Mouse (Mus musculus): ENCODE results near the gene B3gnt7.

B3gnt7 gene

DNA sequence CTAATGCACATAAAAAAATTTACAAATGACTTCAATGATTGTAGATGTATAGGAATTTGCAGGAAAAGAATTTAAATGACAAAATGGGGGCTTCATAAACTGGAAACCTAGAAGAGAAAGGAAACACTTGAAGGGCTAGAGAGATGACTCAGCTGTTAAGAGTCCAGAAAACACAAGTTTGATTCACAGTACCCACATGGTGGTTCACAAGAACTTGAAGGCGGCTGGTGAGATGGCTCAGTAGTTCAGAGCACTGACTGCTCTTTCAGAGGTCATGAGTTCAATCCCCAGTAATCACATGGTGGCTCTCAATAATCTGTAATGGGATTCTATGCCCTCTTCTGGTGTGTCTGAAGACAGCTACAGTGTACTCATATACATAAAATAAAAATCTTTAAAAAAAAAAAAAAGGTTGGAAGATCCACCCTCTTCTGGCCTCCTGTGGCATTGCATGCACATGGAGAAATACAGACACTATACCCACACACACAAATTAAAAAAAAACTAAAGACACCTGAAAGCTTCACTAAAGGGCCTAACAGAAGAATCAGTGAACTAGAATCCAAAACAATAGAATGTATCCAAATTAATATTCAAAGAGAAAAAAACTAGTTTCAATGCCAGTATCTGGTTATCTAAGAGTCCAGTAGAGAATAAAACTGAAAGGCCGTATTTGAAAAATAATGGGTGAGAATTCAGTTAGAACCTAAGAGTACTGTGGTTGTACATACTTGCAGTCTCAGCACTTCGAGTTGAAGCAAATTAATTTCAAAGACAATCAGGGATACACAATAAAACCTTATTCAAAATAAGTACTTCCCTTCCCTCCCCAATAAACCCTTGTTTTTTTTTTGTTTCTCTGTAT is 44.5 kb downstream of the B3gnt7 start:
- peak; percentile 14 for DNase-seq

DNA sequence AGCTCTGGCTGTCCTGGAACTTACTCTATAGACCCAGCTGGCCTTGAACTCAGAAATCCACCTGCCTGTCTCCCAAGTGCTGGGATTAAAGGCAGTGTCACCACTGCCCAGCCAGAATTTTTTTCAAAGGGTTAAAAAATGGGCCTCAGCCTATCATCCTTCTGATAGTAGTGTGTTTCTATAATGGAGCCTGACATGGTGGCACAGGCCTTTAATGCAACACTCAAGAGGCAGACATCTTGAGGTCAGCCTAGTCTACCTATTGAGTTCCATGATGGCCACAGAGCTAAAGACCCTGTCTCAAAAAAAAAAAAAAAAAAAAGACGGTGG is 45.0 kb downstream of the B3gnt7 start:
- DNase-seq = peak; percentile 74

DNA sequence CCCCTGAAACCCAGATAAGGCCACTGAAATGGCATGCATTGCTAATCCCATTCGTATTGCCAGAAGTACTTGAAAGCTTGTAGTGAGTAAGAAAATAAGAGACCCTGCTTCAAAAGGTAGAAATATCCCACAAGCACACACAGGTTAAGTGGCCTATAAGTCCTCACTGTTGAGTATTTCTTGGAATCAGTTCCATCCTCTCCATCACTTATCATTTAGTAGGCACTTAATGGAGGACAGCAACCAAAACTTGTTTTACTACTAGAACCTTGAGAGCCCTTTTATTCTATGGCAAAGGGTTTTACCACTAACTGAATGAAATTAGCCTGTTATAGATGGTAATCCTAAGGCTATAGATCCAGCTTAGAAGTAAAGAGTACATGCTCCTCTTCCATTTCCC is 45.5 kb downstream of the B3gnt7 start:
- DNase-seq = no peak

DNA sequence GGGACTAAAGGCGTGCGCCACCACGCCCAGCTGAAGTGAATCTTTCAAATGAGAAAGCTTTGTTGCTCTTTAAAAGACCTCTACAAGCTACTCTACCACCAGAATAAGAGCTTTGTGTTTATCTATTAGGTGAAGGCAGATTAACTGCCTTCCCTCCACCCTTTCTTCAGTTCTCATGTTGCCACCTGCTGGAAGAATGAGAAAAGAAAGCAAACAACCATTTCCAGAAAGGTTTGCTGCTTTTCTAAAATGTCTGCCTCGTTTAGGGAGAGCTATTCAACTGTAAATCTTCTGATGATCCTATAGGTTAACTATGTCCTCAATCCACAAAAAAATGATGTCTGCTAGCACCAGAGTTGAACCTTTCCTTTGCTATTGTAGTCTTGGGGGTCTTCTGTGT is 46.2 kb downstream of the B3gnt7 start:
- DNase-seq = peak; percentile 46

DNA sequence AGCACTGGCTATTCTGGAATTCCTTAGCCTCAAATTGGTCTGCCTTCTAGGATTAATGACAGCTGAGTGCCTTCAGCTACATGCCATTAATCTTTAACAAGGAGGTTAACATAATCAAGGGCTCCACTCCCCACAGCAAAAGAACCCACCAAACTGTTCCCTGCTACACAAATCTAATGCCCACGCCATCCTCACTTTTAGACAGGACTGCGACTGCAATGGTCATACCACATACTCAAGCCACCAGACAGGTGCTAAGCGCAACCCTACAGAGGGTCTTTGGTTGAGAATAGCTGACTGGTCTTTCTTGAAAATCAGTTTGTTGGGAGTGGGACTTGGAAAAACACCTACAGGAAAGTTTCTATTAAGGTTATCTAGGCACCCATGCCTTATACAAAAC is 46.6 kb downstream of the B3gnt7 start:
- DNase-seq = peak; percentile 70

DNA sequence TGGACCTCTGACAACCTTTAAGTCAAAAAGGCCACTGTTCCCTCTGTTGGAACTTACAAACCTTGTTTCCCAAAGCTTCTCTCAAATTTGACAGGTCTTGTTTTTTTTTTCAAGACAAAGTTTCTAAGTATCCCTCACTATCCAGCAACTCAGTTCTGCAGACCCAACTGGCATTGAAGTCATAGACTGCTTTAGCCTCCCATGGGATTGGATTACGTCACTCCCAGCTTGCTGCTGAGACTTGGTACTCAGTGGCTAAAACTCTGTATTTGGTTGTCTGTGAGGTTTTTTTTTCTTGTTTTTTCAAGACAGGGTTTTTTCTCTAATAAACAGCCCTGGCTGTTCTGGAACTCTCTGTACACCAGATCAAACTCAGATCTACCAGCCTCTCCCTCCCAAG is 47.1 kb downstream of the B3gnt7 start:
- DNase-seq = peak; percentile 62

DNA sequence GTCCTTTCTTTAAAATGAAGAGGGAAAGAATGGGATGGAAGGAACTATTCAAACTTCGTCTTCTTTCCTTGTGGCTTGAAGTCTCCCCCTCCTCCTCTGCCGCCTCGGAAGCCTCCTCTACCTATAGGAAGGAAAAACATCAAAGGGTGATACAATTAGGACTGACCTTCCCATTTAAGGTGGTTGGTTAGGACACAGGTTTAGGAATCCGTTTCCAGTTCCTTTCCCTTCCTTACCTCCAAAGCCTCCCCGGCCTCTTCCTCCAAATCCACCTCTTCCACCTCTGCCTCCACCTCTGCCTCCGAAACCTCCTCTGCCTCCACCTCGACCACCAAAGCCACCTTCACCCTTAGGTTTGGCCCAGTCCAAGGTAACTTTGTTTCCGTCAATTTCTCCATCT is 47.9 kb downstream of the B3gnt7 start:
- peak; percentile 80 for DNase-seq

DNA sequence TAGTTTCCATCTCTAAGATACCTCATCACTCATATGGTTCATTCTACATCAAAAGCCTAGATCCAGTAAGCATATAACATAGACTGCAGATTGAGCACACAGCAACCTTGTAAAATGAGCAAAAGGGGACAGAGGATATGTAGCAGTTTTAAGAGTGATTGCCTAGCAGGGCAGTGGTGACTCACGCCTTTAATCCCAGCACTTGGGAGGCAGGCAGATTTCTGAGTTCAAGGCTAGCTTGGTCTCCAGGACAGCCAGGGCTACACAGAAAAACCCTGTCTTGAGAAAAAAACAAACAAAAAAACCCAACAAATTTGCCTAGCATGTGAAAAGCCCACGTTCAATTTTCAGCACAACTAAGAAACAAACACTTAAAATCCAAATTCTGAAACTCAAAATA is 51.6 kb downstream of the B3gnt7 start:
- DNase-seq = peak; percentile 16

Data from heart, adult 11 months (tissue).